Mouse (Mus musculus): ENCODE measurements around the gene Pdzd7. TPM values are rescaled to one million over a fixed set of nuclear protein-coding genes. Genes with fewer than 3 reads are reported as not detected.

Pdzd7 gene
- polyA plus RNA-seq, 1 experiment from 2014 or later: 2.7 TPM

- no peak for ATAC-seq
- peaks cover 25% of the 10 kb centered on the region for H3K4me1 ChIP-seq (replicated peaks; ENCODE audit: control insufficient read depth, insufficient read depth, low read length)
- 70% methylated on average over 5 of the region's 5 CpGs for WGBS
Measured at GRCm38 (mm10) chr19:44985159-44985988, 60.1 kb downstream of the Pdzd7 start.

GRCm38 (mm10) chr19:44984420-44984819 is 61.1 kb downstream of the Pdzd7 start:
- ATAC-seq: no peak
- 90% methylated on average over 4 of the region's 4 CpGs for WGBS
- no peak overlapping the region for H3K27ac ChIP-seq (ENCODE audit: low read length)
- H3K9me3 ChIP-seq (ENCODE audit: control insufficient read depth, low read length): no peaks in the 10 kb centered on the region
- H3K4me2 ChIP-seq (ENCODE audit: low read length): no peak overlapping the region
- no peak overlapping the region for H3K4me3 ChIP-seq (replicated peaks; ENCODE audit: low read length)
- H3K36me3 ChIP-seq (ENCODE audit: control insufficient read depth, insufficient read depth): peaks cover 4% of the 10 kb centered on the region; the same call in 1 of the 2 replicates
- H3K9ac ChIP-seq (replicated peaks; ENCODE audit: low read depth, low read length): no peak overlapping the region
- H3K27me3 ChIP-seq (replicated peaks; ENCODE audit: control insufficient read depth, insufficient read depth, low read length): no peaks in the 10 kb centered on the region
- peaks cover 16% of the 10 kb centered on the region for H3K4me1 ChIP-seq (replicated peaks; ENCODE audit: control insufficient read depth, insufficient read depth, low read length)

More at GRCm38 (mm10) chr19:44985159-44985988, 60.1 kb downstream of the Pdzd7 start:
- H3K4me2 ChIP-seq (ENCODE audit: low read length): no peak overlapping the region
- no peaks in the 10 kb centered on the region for H3K27me3 ChIP-seq (replicated peaks; ENCODE audit: control insufficient read depth, insufficient read depth, low read length)
- H3K27ac ChIP-seq (ENCODE audit: low read length): no peak overlapping the region
- peaks cover 4% of the 10 kb centered on the region; the same call in 1 of the 2 replicates for H3K36me3 ChIP-seq (ENCODE audit: control insufficient read depth, insufficient read depth)
- H3K9me3 ChIP-seq (ENCODE audit: control insufficient read depth, low read length): no peaks in the 10 kb centered on the region
- no peak overlapping the region for H3K4me3 ChIP-seq (replicated peaks; ENCODE audit: low read length)
- no peak overlapping the region for H3K9ac ChIP-seq (replicated peaks; ENCODE audit: low read depth, low read length)

- Histone ChIP-seq H3K4me3 (replicated peaks; ENCODE audit: low read length) (no peak overlapping the region), H3K27ac (ENCODE audit: low read length) (no peak overlapping the region), H3K27me3 (replicated peaks; ENCODE audit: control insufficient read depth, insufficient read depth, low read length) (no peaks in the 10 kb centered on the region), H3K9ac (replicated peaks; ENCODE audit: low read depth, low read length) (no peak overlapping the region), H3K9me3 (ENCODE audit: control insufficient read depth, low read length) (no peaks in the 10 kb centered on the region), H3K36me3 (ENCODE audit: control insufficient read depth, insufficient read depth) (peaks cover 9% of the 10 kb centered on the region; the same call in 1 of the 2 replicates), H3K4me2 (ENCODE audit: low read length) (no peak overlapping the region), H3K4me1 (replicated peaks; ENCODE audit: control insufficient read depth, insufficient read depth, low read length) (peaks cover 12% of the 10 kb centered on the region)
- no peak for ATAC-seq
- 91% methylated on average over 6 of the region's 6 CpGs for WGBS
Measured at GRCm38 (mm10) chr19:44983366-44983765, 62.2 kb downstream of the Pdzd7 start.

GRCm38 (mm10) chr19:44982477-44983115 is 62.9 kb downstream of the Pdzd7 start:
- no peak for ATAC-seq
- H3K27me3 ChIP-seq (replicated peaks; ENCODE audit: control insufficient read depth, insufficient read depth, low read length): no peaks in the 10 kb centered on the region
- WGBS: 85% methylated on average over 7 of the region's 7 CpGs
- no peak overlapping the region for H3K4me2 ChIP-seq (ENCODE audit: low read length)
- no peak overlapping the region for H3K9ac ChIP-seq (replicated peaks; ENCODE audit: low read depth, low read length)
- peaks cover 14% of the 10 kb centered on the region; the same call in 1 of the 2 replicates for H3K36me3 ChIP-seq (ENCODE audit: control insufficient read depth, insufficient read depth)
- H3K4me1 ChIP-seq (replicated peaks; ENCODE audit: control insufficient read depth, insufficient read depth, low read length): peaks cover 4% of the 10 kb centered on the region
- no peak overlapping the region for H3K27ac ChIP-seq (ENCODE audit: low read length)
- H3K4me3 ChIP-seq (replicated peaks; ENCODE audit: low read length): no peak overlapping the region
- H3K9me3 ChIP-seq (ENCODE audit: control insufficient read depth, low read length): no peaks in the 10 kb centered on the region

GRCm38 (mm10) chr19:44980787-44981186 is 64.7 kb downstream of the Pdzd7 start:
- 80% methylated on average over 2 of the region's 2 CpGs for WGBS

GRCm38 (mm10) chr19:44977148-44977547 is 68.4 kb downstream of the Pdzd7 start:
- no peak overlapping the region for H3K4me2 ChIP-seq (ENCODE audit: low read length)
- no peak for ATAC-seq
- H3K4me3 ChIP-seq (replicated peaks; ENCODE audit: low read length): no peak overlapping the region
- WGBS: 92% methylated on average over 6 of the region's 6 CpGs
- peaks cover 45% of the 10 kb centered on the region for H3K36me3 ChIP-seq (ENCODE audit: control insufficient read depth, insufficient read depth)
- no peaks in the 10 kb centered on the region for H3K9me3 ChIP-seq (ENCODE audit: control insufficient read depth, low read length)
- H3K4me1 ChIP-seq (replicated peaks; ENCODE audit: control insufficient read depth, insufficient read depth, low read length): no peaks in the 10 kb centered on the region
- no peaks in the 10 kb centered on the region for H3K27me3 ChIP-seq (replicated peaks; ENCODE audit: control insufficient read depth, insufficient read depth, low read length)
- H3K9ac ChIP-seq (replicated peaks; ENCODE audit: low read depth, low read length): no peak overlapping the region
- H3K27ac ChIP-seq (ENCODE audit: low read length): no peak overlapping the region

More at GRCm38 (mm10) chr19:44980787-44981186, 64.7 kb downstream of the Pdzd7 start:
- Histone ChIP-seq H3K4me3 (replicated peaks; ENCODE audit: low read length) (no peak overlapping the region), H3K36me3 (ENCODE audit: control insufficient read depth, insufficient read depth) (peaks cover 27% of the 10 kb centered on the region), H3K27ac (ENCODE audit: low read length) (no peak overlapping the region), H3K4me2 (ENCODE audit: low read length) (no peak overlapping the region), H3K9ac (replicated peaks; ENCODE audit: low read depth, low read length) (no peak overlapping the region), H3K4me1 (replicated peaks; ENCODE audit: control insufficient read depth, insufficient read depth, low read length) (no peaks in the 10 kb centered on the region), H3K27me3 (replicated peaks; ENCODE audit: control insufficient read depth, insufficient read depth, low read length) (no peaks in the 10 kb centered on the region), H3K9me3 (ENCODE audit: control insufficient read depth, low read length) (no peaks in the 10 kb centered on the region)
- ATAC-seq: no peak

Other genes with a start within 250 kb of the Pdzd7 start
- gene Slf2, start 114.6 kb downstream of the Pdzd7 start, polyA plus RNA-seq (2015; fragmentation: Nextera tagmentation; extraction: Ambion mirVana): 32.2 and 38.8 TPM in 2 replicates
- gene Sema4g, start 56.6 kb downstream of the Pdzd7 start, polyA plus RNA-seq (2015; fragmentation: Nextera tagmentation; extraction: Ambion mirVana): 12.3 and 15.8 TPM in 2 replicates
- 24.6 and 25.5 TPM in 2 replicates for gene Twnk, start 40.1 kb downstream of the Pdzd7 start, polyA plus RNA-seq (2015; fragmentation: Nextera tagmentation; extraction: Ambion mirVana)
- 76.9 and 81.8 TPM in 2 replicates for gene Mrpl43, start 39.3 kb downstream of the Pdzd7 start, polyA plus RNA-seq (2015; fragmentation: Nextera tagmentation; extraction: Ambion mirVana)
- 18.2 and 19.5 TPM in 2 replicates for gene Lzts2, start 31.3 kb downstream of the Pdzd7 start, polyA plus RNA-seq (2015; fragmentation: Nextera tagmentation; extraction: Ambion mirVana)
- 69.5 and 80.3 TPM in 2 replicates for gene Sfxn3, start 1.8 kb upstream of the Pdzd7 start, polyA plus RNA-seq (2015; fragmentation: Nextera tagmentation; extraction: Ambion mirVana)
- gene Kazald1, start 29.5 kb upstream of the Pdzd7 start, polyA plus RNA-seq (2015; fragmentation: Nextera tagmentation; extraction: Ambion mirVana): 0.80 and 3.4 TPM in 2 replicates
- gene Tlx1, start 105.0 kb upstream of the Pdzd7 start, polyA plus RNA-seq (2015; fragmentation: Nextera tagmentation; extraction: Ambion mirVana): not detected in 2 replicates
- not detected in 2 replicates for gene Lbx1, start 190.1 kb upstream of the Pdzd7 start, polyA plus RNA-seq (2015; fragmentation: Nextera tagmentation; extraction: Ambion mirVana)

Data from forebrain, embryonic 16.5 days (tissue).